Mouse (Mus musculus): ENCODE data around the gene Iffo1. TPM values are rescaled to one million over a fixed set of nuclear protein-coding genes. Genes with fewer than 3 reads are reported as not detected.

The Iffo1 gene
- polyA plus RNA-seq, 1 experiment from 2014 or later: 19.3 TPM

DNA sequence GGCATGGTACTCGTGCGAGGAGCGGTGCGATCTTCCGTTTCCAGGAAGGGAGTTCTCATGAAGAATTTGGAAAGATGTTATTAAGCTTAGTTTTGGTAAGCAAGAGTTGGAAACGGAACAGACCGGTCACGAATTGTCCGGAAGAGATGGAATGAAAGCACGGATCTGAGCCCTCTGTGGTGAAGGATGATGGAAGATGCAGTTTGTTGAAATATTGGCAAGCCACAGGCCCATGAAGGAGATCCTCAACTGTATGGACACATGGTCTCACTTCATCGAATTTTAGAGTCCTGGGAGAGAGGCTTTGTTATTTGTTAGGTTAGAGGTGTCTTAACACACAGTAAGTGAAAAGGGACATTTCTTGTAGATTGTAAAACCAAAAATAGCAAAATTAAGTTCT is 12.6 kb upstream of the Iffo1 start:
- peaks cover 9% of the 10 kb centered on the region for H3K4me1 ChIP-seq (replicated peaks; ENCODE audit: control insufficient read depth, insufficient read depth, low read length)
- peaks cover 23% of the 10 kb centered on the region for H3K36me3 ChIP-seq (ENCODE audit: control insufficient read depth, insufficient read depth)
- no peak overlapping the region for H3K27ac ChIP-seq (ENCODE audit: low read length)
- H3K9me3 ChIP-seq (ENCODE audit: control insufficient read depth, low read length): no peaks in the 10 kb centered on the region
- peak overlapping the region; percentile 80 for H3K4me2 ChIP-seq (ENCODE audit: low read length)
- peak overlapping the region; percentile 57 for H3K4me3 ChIP-seq (replicated peaks; ENCODE audit: low read length)
- no peaks in the 10 kb centered on the region for H3K27me3 ChIP-seq (replicated peaks; ENCODE audit: control insufficient read depth, insufficient read depth, low read length)
- H3K9ac ChIP-seq (replicated peaks; ENCODE audit: low read depth, low read length): peak overlapping the region; percentile 72
- 5% methylated on average over 11 of the region's 11 CpGs for WGBS
- no peak for ATAC-seq

DNA sequence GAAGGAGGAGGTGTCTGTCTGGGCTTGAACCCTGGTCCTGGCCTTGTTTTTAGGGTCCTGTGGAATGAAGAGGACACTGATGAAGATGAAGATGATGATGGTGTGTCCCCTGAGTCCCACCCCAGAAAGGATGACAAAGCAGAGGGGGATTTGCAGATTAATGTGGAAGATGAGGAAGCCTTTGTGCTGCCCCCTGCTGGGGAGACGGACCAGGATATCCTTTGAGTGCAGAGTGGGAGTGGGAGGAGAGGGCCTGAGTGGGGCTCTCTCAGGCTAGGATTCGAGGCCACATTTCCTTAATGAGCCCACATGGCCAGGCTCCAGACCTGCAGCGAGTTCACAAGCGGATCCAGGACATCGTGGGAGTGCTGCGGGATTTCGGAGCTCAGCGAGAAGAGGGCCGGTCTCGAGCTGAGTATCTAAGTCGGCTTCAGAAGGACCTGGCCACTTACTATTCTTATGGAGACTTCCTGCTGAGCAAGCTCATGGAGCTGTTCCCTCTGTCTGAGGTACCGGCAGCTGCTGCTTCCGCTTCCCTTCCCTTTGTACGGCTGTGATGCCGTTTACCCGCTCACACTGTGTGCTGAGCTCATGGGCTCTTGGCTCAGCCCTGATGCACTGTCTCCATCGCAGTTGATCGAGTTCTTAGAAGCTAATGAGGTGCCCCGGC is 7.9 kb upstream of the Iffo1 start:
- H3K36me3 ChIP-seq (ENCODE audit: control insufficient read depth, insufficient read depth): peaks cover 35% of the 10 kb centered on the region
- H3K4me2 ChIP-seq (ENCODE audit: low read length): no peak overlapping the region
- peaks cover 5% of the 10 kb centered on the region for H3K4me1 ChIP-seq (replicated peaks; ENCODE audit: control insufficient read depth, insufficient read depth, low read length)
- no peak overlapping the region for H3K4me3 ChIP-seq (replicated peaks; ENCODE audit: low read length)
- H3K27ac ChIP-seq (ENCODE audit: low read length): no peak overlapping the region
- no peak for ATAC-seq
- 86% methylated on average over 19 of the region's 19 CpGs for WGBS
- H3K9ac ChIP-seq (replicated peaks; ENCODE audit: low read depth, low read length): no peak overlapping the region
- no peaks in the 10 kb centered on the region for H3K9me3 ChIP-seq (ENCODE audit: control insufficient read depth, low read length)
- no peaks in the 10 kb centered on the region for H3K27me3 ChIP-seq (replicated peaks; ENCODE audit: control insufficient read depth, insufficient read depth, low read length)

DNA sequence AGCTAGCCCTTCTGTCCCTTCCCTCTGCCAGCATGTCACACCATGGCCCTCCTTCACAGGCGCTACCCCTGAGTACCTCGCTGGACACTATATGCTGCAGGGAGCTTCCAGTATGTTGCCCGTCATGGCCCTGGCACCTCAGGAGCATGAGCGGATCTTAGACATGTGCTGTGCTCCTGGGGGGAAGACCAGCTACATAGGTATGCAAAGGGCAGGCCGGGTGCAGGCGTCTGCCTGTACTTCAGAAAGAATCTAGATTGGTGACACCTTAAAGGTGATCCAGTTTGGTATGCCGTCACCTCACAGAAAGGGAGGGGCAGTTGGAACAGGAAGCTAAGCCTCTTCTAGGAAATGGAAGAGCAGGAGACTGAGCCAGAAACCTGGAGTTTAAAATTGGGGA is 5.3 kb upstream of the Iffo1 start:
- Histone ChIP-seq H3K4me1 (replicated peaks; ENCODE audit: control insufficient read depth, insufficient read depth, low read length) (0 out of 2 replicates have a peak, but pooled peaks cover 5% of the 10 kb centered on the region), H3K9ac (replicated peaks; ENCODE audit: low read depth, low read length) (no peak overlapping the region), H3K27ac (ENCODE audit: low read length) (no peak overlapping the region), H3K4me3 (replicated peaks; ENCODE audit: low read length) (no peak overlapping the region), H3K9me3 (ENCODE audit: control insufficient read depth, low read length) (no peaks in the 10 kb centered on the region), H3K4me2 (ENCODE audit: low read length) (no peak overlapping the region), H3K36me3 (ENCODE audit: control insufficient read depth, insufficient read depth) (peaks cover 35% of the 10 kb centered on the region), H3K27me3 (replicated peaks; ENCODE audit: control insufficient read depth, insufficient read depth, low read length) (no peaks in the 10 kb centered on the region)
- 92% methylated on average over 7 of the region's 7 CpGs for WGBS
- ATAC-seq: no peak

DNA sequence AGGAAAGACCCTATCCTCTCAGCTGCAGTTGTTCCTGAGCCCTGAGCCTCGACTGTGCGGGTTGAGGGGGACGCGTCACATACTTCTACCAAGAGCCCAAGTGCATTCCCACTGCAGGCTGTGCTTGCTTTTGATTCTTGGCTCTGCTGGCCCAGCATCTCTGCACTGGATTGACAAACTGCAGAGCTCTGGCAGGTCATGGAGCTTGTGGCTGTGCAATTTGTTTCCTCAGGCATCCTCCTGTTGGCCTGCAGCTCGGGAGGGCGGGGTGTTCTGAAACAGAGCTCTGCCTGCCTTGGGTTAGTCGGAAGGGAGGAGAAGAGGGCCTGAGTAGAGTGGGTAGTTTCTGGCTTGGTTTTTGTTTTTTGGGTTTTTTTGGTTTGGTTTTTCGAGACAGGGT is 2.6 kb upstream of the Iffo1 start:
- ATAC-seq: no peak
- Histone ChIP-seq H3K9ac (replicated peaks; ENCODE audit: low read depth, low read length) (no peak overlapping the region), H3K4me2 (ENCODE audit: low read length) (no peak overlapping the region), H3K4me1 (replicated peaks; ENCODE audit: control insufficient read depth, insufficient read depth, low read length) (peaks cover 25% of the 10 kb centered on the region), H3K36me3 (ENCODE audit: control insufficient read depth, insufficient read depth) (peaks cover 28% of the 10 kb centered on the region), H3K4me3 (replicated peaks; ENCODE audit: low read length) (no peak overlapping the region), H3K9me3 (ENCODE audit: control insufficient read depth, low read length) (no peaks in the 10 kb centered on the region), H3K27ac (ENCODE audit: low read length) (no peak overlapping the region), H3K27me3 (replicated peaks; ENCODE audit: control insufficient read depth, insufficient read depth, low read length) (no peaks in the 10 kb centered on the region)
- WGBS: 92% methylated on average over 8 of the region's 8 CpGs

DNA sequence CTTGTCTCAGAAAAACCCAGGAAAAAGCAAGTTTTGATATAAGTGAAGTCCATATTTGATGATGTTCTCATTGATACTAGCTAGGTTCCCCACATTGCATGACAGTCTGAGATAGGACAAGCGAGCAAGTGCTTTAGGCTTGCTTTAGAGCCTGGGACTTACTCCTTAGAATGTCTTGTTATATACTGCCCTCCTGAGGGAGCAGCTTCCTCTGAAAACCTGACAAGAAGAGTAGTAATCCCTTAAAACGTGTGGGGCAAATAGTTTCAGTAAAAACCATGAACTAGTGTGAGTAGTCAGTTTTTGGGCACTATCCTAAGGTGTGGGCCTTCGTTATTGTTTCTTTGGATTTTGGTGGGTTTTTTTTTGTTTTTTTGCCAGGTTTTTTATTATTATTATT is 1.9 kb upstream of the Iffo1 start:
- H3K4me1 ChIP-seq (replicated peaks; ENCODE audit: control insufficient read depth, insufficient read depth, low read length): peaks cover 30% of the 10 kb centered on the region
- peaks cover 24% of the 10 kb centered on the region for H3K36me3 ChIP-seq (ENCODE audit: control insufficient read depth, insufficient read depth)
- H3K27ac ChIP-seq (ENCODE audit: low read length): no peak overlapping the region
- H3K4me2 ChIP-seq (ENCODE audit: low read length): no peak overlapping the region
- ATAC-seq: no peak
- no peak overlapping the region for H3K9ac ChIP-seq (replicated peaks; ENCODE audit: low read depth, low read length)
- H3K4me3 ChIP-seq (replicated peaks; ENCODE audit: low read length): no peak overlapping the region
- 80% methylated on average over 3 of the region's 3 CpGs for WGBS
- no peaks in the 10 kb centered on the region for H3K27me3 ChIP-seq (replicated peaks; ENCODE audit: control insufficient read depth, insufficient read depth, low read length)
- no peaks in the 10 kb centered on the region for H3K9me3 ChIP-seq (ENCODE audit: control insufficient read depth, low read length)

DNA sequence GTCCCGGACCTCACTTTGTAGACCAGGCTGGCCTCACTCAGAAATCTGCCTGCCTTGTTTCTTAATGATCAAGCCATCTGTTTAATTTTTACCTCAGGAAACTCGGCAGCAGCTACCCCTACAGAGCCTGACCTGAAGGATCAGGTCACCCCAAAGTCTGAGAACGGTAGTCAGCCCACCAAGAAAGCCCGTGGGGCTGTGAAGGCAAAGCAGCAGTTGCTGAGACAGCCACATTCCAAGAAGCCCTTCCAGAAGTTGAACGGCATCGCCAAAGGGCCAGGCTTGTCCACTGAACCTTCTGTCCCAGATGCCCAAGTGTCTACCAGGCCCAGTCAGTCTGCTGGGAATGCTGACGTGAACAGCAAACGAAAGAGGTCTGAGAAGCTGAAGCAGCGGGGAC is 1.1 kb upstream of the Iffo1 start:
- no peak overlapping the region for H3K4me3 ChIP-seq (replicated peaks; ENCODE audit: low read length)
- H3K4me1 ChIP-seq (replicated peaks; ENCODE audit: control insufficient read depth, insufficient read depth, low read length): peaks cover 37% of the 10 kb centered on the region
- no peak for ATAC-seq
- no peak overlapping the region for H3K27ac ChIP-seq (ENCODE audit: low read length)
- 80% methylated on average over 9 of the region's 9 CpGs for WGBS
- H3K36me3 ChIP-seq (ENCODE audit: control insufficient read depth, insufficient read depth): peaks cover 21% of the 10 kb centered on the region
- H3K4me2 ChIP-seq (ENCODE audit: low read length): no peak overlapping the region
- no peaks in the 10 kb centered on the region for H3K9me3 ChIP-seq (ENCODE audit: control insufficient read depth, low read length)
- H3K9ac ChIP-seq (replicated peaks; ENCODE audit: low read depth, low read length): no peak overlapping the region
- H3K27me3 ChIP-seq (replicated peaks; ENCODE audit: control insufficient read depth, insufficient read depth, low read length): no peaks in the 10 kb centered on the region

DNA sequence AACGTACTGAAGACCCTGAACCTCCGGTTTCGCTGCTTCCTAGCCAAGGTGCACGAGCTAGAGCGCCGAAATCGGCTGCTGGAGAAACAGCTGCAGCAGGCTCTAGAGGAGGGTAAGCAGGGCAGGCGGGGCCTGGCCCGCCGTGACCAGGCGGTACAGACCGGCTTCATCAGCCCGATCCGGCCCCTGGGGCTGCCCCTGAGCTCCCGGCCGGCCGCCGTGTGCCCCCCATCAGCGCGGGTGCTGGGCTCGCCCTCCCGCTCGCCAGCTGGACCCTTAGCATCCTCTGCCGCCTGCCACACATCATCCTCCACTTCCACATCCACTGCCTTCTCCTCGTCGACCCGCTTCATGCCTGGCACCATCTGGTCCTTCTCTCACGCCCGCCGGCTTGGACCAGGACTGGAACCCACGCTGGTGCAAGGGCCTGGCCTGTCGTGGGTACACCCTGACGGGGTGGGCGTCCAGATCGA is 474 bp downstream of the Iffo1 start:
- Histone ChIP-seq H3K9ac (replicated peaks; ENCODE audit: low read depth, low read length) (peak overlapping the region; percentile 93), H3K9me3 (ENCODE audit: control insufficient read depth, low read length) (no peaks in the 10 kb centered on the region), H3K4me1 (replicated peaks; ENCODE audit: control insufficient read depth, insufficient read depth, low read length) (peaks cover 37% of the 10 kb centered on the region), H3K4me3 (replicated peaks; ENCODE audit: low read length) (peak overlapping the region; percentile 85), H3K4me2 (ENCODE audit: low read length) (peak overlapping the region; percentile 95), H3K27me3 (replicated peaks; ENCODE audit: control insufficient read depth, insufficient read depth, low read length) (no peaks in the 10 kb centered on the region), H3K36me3 (ENCODE audit: control insufficient read depth, insufficient read depth) (peaks cover 12% of the 10 kb centered on the region), H3K27ac (ENCODE audit: low read length) (peak overlapping the region; percentile 89)
- peak; percentile 59 for ATAC-seq
- under 1% methylated on average over 33 of the region's 35 CpGs for WGBS

DNA sequence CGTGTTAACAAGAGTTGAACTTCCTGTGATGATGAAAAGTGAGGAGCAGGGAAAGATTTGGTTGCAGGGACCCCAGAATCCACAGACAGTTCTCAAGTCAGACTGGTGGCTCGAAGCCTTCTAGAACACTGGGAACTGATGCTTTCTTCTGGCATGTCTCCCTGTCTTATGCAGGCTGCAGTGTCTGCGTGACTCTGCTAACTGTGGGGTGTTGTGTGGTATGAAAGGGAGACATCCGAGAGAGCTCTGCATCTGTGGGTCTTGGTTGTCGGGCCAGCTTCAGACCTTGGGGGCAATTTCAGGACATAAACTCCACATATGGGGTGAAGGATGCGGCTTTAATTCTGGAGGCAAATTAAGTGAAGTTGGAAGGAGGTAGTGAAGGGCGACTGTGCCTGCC is 1.1 kb downstream of the Iffo1 start:
- Histone ChIP-seq H3K27me3 (replicated peaks; ENCODE audit: control insufficient read depth, insufficient read depth, low read length) (no peaks in the 10 kb centered on the region), H3K9ac (replicated peaks; ENCODE audit: low read depth, low read length) (peak overlapping the region; percentile 93), H3K27ac (ENCODE audit: low read length) (no peak overlapping the region), H3K36me3 (ENCODE audit: control insufficient read depth, insufficient read depth) (peaks cover 9% of the 10 kb centered on the region), H3K4me1 (replicated peaks; ENCODE audit: control insufficient read depth, insufficient read depth, low read length) (peaks cover 37% of the 10 kb centered on the region), H3K9me3 (ENCODE audit: control insufficient read depth, low read length) (no peaks in the 10 kb centered on the region), H3K4me2 (ENCODE audit: low read length) (peak overlapping the region; percentile 95), H3K4me3 (replicated peaks; ENCODE audit: low read length) (peak overlapping the region; percentile 85)
- no peak for ATAC-seq
- 40% methylated on average over 7 of the region's 7 CpGs for WGBS

DNA sequence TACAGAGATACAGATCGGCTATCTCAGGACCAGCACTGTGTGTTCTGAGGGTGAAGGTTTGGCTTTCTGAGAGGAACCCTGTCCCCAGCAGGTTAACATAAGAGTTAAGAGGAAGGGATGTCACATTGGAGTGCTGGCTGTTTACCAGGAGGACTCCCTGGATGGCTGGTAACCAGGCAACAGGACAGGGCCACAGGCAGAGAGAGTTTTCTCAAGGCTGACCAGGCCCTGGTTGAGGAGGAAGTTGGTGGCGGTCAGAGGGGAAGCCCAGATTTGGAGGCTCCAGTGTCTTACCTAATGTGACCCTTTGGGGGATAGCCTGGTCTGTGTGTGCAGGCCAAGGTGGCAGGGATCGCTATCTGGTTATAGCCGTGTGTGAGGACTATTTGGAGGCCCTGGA is 1.8 kb downstream of the Iffo1 start:
- Histone ChIP-seq H3K9ac (replicated peaks; ENCODE audit: low read depth, low read length) (no peak overlapping the region), H3K27me3 (replicated peaks; ENCODE audit: control insufficient read depth, insufficient read depth, low read length) (no peaks in the 10 kb centered on the region), H3K4me3 (replicated peaks; ENCODE audit: low read length) (no peak overlapping the region), H3K27ac (ENCODE audit: low read length) (no peak overlapping the region), H3K36me3 (ENCODE audit: control insufficient read depth, insufficient read depth) (peaks cover 4% of the 10 kb centered on the region), H3K4me1 (replicated peaks; ENCODE audit: control insufficient read depth, insufficient read depth, low read length) (peaks cover 37% of the 10 kb centered on the region), H3K4me2 (ENCODE audit: low read length) (peak overlapping the region; percentile 95), H3K9me3 (ENCODE audit: control insufficient read depth, low read length) (no peaks in the 10 kb centered on the region)
- no peak for ATAC-seq
- WGBS: 85% methylated on average over 4 of the region's 4 CpGs

DNA sequence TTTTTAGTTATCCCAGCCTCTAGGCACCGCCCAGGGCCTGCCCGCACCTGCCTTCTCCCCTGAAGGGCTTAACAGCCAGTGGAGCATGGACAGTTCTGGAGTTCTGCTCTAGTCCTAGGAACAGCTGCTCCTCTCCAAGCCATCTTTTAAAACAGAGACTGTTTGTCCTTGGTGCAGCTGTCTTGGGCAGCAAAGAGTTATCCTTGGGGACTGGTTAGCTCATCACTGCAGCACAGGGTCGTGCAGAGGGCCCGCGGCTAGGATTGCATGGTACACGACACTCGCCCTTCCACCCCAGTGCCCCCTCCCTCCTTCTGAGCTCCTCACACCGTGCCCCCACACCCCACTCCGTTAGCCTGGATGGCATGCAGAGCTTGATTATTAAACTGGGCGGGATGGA is 2.3 kb downstream of the Iffo1 start:
- H3K27ac ChIP-seq (ENCODE audit: low read length): no peak overlapping the region

More for the DNA sequence above, 2.3 kb downstream of the Iffo1 start:
- Histone ChIP-seq H3K9me3 (ENCODE audit: control insufficient read depth, low read length) (no peaks in the 10 kb centered on the region), H3K36me3 (ENCODE audit: control insufficient read depth, insufficient read depth) (peaks cover 2% of the 10 kb centered on the region; the same call in 1 of the 2 replicates), H3K4me2 (ENCODE audit: low read length) (no peak overlapping the region), H3K4me3 (replicated peaks; ENCODE audit: low read length) (no peak overlapping the region), H3K9ac (replicated peaks; ENCODE audit: low read depth, low read length) (no peak overlapping the region), H3K27me3 (replicated peaks; ENCODE audit: control insufficient read depth, insufficient read depth, low read length) (no peaks in the 10 kb centered on the region), H3K4me1 (replicated peaks; ENCODE audit: control insufficient read depth, insufficient read depth, low read length) (peaks cover 37% of the 10 kb centered on the region)
- ATAC-seq: no peak
- WGBS: 77% methylated on average over 10 of the region's 10 CpGs

Data from forebrain, embryonic 16.5 days (tissue).